Mouse (Mus musculus) heart, embryonic 14.5 days (tissue): ENCODE results near the gene Shisal1. TPM values are rescaled to one million over a fixed set of nuclear protein-coding genes. Genes with fewer than 3 reads are reported as not detected.

Source experiments
- ATAC-seq: fragments of 200-750 bp; cut with Nextera tagmentation; 2 replicates; pipeline ENCODE4 v1.8.0; 2017; ENCODE audit warnings: low read depth, moderate TSS enrichment; ENCODE audit not compliant: insufficient number of reproducible peaks, insufficient read depth, low FRiP score
- H3K27ac ChIP-seq, 2 experiments: fragments of 200-500 bp in 1 of 2; fragments of 300-500 bp in 1 of 2; sonication (generic) in 1 of 2; replicated peaks in 1 of 2; 2 replicates each; pipeline ENCODE4 v1.5.1; 2012 to 2014; ENCODE audit warnings: low read depth in 2 of 2, low read length in 2 of 2, control low read depth in 1 of 2, mild to moderate bottlenecking in 1 of 2, mixed read lengths in 1 of 2; ENCODE audit not compliant: control insufficient read depth in 1 of 2, insufficient read depth in 1 of 2
- H3K27me3 ChIP-seq: fragments of 300-500 bp; sonication (generic); 2 replicates; pipeline ENCODE4 v1.6.1; 2014; ENCODE audit warnings: mild to moderate bottlenecking, low read length, control low read depth; ENCODE audit not compliant: control insufficient read depth, insufficient read depth
- H3K36me3 ChIP-seq: fragments of 300-500 bp; sonication (generic); 2 replicates; pipeline ENCODE4 v1.6.1; 2014; ENCODE audit warnings: mild to moderate bottlenecking, control low read depth, low read length, mixed read lengths; ENCODE audit not compliant: control insufficient read depth, insufficient read depth
- H3K4me1 ChIP-seq, 2 experiments: fragments of 200-500 bp in 1 of 2; fragments of 300-500 bp in 1 of 2; sonication (generic) in 1 of 2; 2 replicates each; pipeline ENCODE4 v1.6.1; 2012 to 2014; ENCODE audit warnings: low read length in 2 of 2, control low read depth in 1 of 2, mixed read lengths in 1 of 2; ENCODE audit not compliant: control insufficient read depth in 2 of 2, insufficient read depth in 2 of 2
- H3K4me2 ChIP-seq: fragments of 300-500 bp; sonication (generic); 2 replicates; pipeline ENCODE4 v1.6.1; 2014; ENCODE audit warnings: mild to moderate bottlenecking, low read length
- H3K4me3 ChIP-seq, 2 experiments: fragments of 200-500 bp in 1 of 2; fragments of 300-500 bp in 1 of 2; sonication (generic) in 1 of 2; 2 replicates each; pipeline ENCODE4 v1.5.1; 2012 to 2014; ENCODE audit warnings: low read length in 2 of 2, mild to moderate bottlenecking in 2 of 2, control low read depth in 1 of 2, low read depth in 1 of 2, moderate library complexity in 1 of 2; ENCODE audit not compliant: control insufficient read depth in 1 of 2, insufficient read depth in 1 of 2
- H3K9ac ChIP-seq: fragments of 300-500 bp; sonication (generic); 2 replicates; pipeline ENCODE4 v1.6.1; 2014; ENCODE audit warnings: mild to moderate bottlenecking, low read length
- H3K9me3 ChIP-seq: fragments of 300-500 bp; sonication (generic); 2 replicates; pipeline ENCODE4 v1.6.1; 2016; ENCODE audit warnings: low read length, control low read depth; ENCODE audit not compliant: control insufficient read depth
- WGBS: fragments of 180-500 bp; shearing (Covaris S2); extraction: QIAGEN DNeasy Blood & Tissue Kit; methylation state at CpG from one replicate; pipeline ENCODE4 v1.1.7; 2014; 5-methylcytosine and 5-hydroxymethylcytosine counted together
- polyA plus RNA-seq: library from polyadenylated mRNA; unstranded; fragments of >200 nt; fragmentation: Nextera tagmentation; extraction: Ambion mirVana; gene quantifications from 2 replicates; pipeline ENCODE4 v1.2.1, GENCODE M21; 2014

The Shisal1 gene
- polyA plus RNA-seq, 1 experiment from 2014 or later = 0.91 TPM

DNA sequence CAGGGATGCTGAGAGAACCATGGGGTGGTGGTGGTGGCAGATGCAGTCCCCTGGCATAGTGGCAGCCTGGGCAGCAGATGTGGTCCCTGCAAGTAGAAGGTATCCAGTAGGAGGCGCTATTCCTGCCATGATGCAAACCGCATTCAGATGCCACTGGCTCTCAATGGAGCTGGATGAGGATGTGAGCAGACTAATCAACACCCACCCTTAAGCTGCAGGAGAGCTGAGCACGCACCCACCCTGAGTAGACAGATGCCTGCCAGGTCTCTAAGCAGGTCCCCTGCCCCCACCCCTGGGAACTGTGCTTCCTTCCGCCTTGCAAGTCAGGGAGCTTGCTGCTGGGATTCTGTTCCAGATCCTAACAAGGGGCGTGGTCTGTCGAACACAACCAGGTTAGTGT lies 53.6 kb downstream of the Shisal1 start:
- Histone ChIP-seq H3K9ac (no peak overlapping the region), H3K4me2 (no peak overlapping the region), H3K9me3 (0 out of 2 replicates have a peak, but pooled peaks cover under 1% of the 10 kb centered on the region), H3K4me3 (no peak overlapping the region), H3K4me1 (no peaks in the 10 kb centered on the region), H3K36me3 (no peaks in the 10 kb centered on the region), H3K27ac (no peak overlapping the region), H3K27me3 (no peaks in the 10 kb centered on the region)
- ATAC-seq = no peak
- 42% methylated on average over 6 of the region's 6 CpGs for WGBS

DNA sequence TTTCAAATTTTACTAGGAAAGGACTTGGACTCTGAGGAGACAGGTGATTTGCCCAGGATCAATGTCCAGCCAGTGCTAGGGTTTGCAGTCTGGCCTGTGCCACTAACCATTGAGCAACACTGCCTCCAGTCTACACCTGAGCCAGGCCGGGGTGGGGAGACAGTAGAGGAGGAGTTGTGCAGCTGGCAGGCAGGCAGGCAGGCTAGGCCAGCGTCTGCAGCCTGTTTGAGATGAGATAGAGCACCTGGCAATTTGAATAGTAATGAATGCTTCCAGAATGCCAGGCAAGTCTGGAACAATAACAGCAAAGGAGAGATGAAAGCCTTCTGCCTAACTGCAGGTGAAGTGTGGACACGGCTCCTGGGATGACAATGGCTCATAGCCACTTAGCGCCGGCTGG lies 54.1 kb downstream of the Shisal1 start:
- H3K9me3 ChIP-seq = peaks cover 5% of the 10 kb centered on the region; the same call in 1 of the 2 replicates
- H3K36me3 ChIP-seq = no peaks in the 10 kb centered on the region
- WGBS = 61% methylated on average over 5 of the region's 5 CpGs
- H3K27me3 ChIP-seq = no peaks in the 10 kb centered on the region
- H3K4me1 ChIP-seq = no peaks in the 10 kb centered on the region
- no peak overlapping the region for H3K27ac ChIP-seq
- H3K9ac ChIP-seq = no peak overlapping the region
- no peak overlapping the region for H3K4me3 ChIP-seq
- H3K4me2 ChIP-seq = no peak overlapping the region
- ATAC-seq = no peak

GRCm38 (mm10) chr15:84392131-84392530 lies 54.8 kb downstream of the Shisal1 start:
- no peak overlapping the region for H3K4me2 ChIP-seq
- H3K9ac ChIP-seq = no peak overlapping the region
- H3K9me3 ChIP-seq = peaks cover 11% of the 10 kb centered on the region
- no peak overlapping the region for H3K27ac ChIP-seq
- H3K27me3 ChIP-seq = no peaks in the 10 kb centered on the region
- ATAC-seq = no peak
- no peak overlapping the region for H3K4me3 ChIP-seq
- no peaks in the 10 kb centered on the region for H3K4me1 ChIP-seq
- no peaks in the 10 kb centered on the region for H3K36me3 ChIP-seq
- WGBS = 85% methylated on average over 4 of the region's 4 CpGs

DNA sequence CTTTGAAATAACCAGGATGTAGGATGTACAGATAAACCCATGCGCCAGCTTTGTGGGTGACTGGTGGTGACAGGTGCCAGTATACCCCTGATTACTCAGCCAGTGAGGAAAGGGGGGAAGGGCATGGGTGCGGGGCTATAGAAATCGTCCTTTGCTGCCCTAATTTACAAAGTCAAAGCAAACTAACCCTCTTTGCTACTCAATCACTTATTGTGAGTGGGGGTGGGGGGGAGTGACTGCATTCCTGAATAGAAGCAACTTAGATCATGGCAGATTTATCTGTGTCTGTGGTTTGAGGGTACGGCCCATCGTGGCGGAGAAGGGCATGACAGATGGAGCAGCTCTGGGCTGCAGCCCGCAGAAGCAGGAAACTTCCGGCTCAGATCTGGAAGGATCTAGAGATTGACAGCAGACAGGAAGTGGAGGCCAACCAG lies 58.2 kb downstream of the Shisal1 start:
- H3K9ac ChIP-seq = no peak overlapping the region
- H3K36me3 ChIP-seq = no peaks in the 10 kb centered on the region
- no peak overlapping the region for H3K4me3 ChIP-seq
- no peaks in the 10 kb centered on the region for H3K27me3 ChIP-seq
- H3K4me1 ChIP-seq = no peaks in the 10 kb centered on the region
- ATAC-seq = no peak
- WGBS = 81% methylated on average over 8 of the region's 8 CpGs
- no peak overlapping the region for H3K4me2 ChIP-seq
- no peak overlapping the region for H3K27ac ChIP-seq
- peaks cover 16% of the 10 kb centered on the region for H3K9me3 ChIP-seq

GRCm38 (mm10) chr15:84385995-84386565 lies 60.8 kb downstream of the Shisal1 start:
- no peaks in the 10 kb centered on the region for H3K4me1 ChIP-seq
- H3K27me3 ChIP-seq = no peaks in the 10 kb centered on the region
- H3K4me3 ChIP-seq = no peak overlapping the region
- no peak overlapping the region for H3K27ac ChIP-seq
- peaks cover 16% of the 10 kb centered on the region for H3K9me3 ChIP-seq
- no peak overlapping the region for H3K9ac ChIP-seq
- no peak for ATAC-seq
- H3K36me3 ChIP-seq = no peaks in the 10 kb centered on the region
- WGBS = 87% methylated on average over 8 of the region's 8 CpGs
- H3K4me2 ChIP-seq = no peak overlapping the region

- no peaks in the 10 kb centered on the region for H3K27me3 ChIP-seq
- peaks cover 16% of the 10 kb centered on the region for H3K9me3 ChIP-seq
- H3K27ac ChIP-seq = no peak overlapping the region
- ATAC-seq = no peak
- H3K4me1 ChIP-seq = no peaks in the 10 kb centered on the region
- no peak overlapping the region for H3K4me3 ChIP-seq
- H3K36me3 ChIP-seq = no peaks in the 10 kb centered on the region
- 87% methylated on average over 9 of the region's 9 CpGs for WGBS
- no peak overlapping the region for H3K4me2 ChIP-seq
- H3K9ac ChIP-seq = no peak overlapping the region
Measured at GRCm38 (mm10) chr15:84384066-84384465, 62.8 kb downstream of the Shisal1 start.

- H3K4me3 ChIP-seq = no peak overlapping the region
- ATAC-seq = no peak
- H3K4me1 ChIP-seq = no peaks in the 10 kb centered on the region
- no peaks in the 10 kb centered on the region for H3K27me3 ChIP-seq
- no peak overlapping the region for H3K4me2 ChIP-seq
- peaks cover 4% of the 10 kb centered on the region; the same call in 1 of the 2 replicates for H3K9me3 ChIP-seq
- WGBS = 70% methylated on average over 10 of the region's 10 CpGs
- H3K36me3 ChIP-seq = no peaks in the 10 kb centered on the region
- H3K27ac ChIP-seq = no peak overlapping the region
- H3K9ac ChIP-seq = no peak overlapping the region
Measured at GRCm38 (mm10) chr15:84380181-84380580, 66.7 kb downstream of the Shisal1 start.

GRCm38 (mm10) chr15:84378734-84379133 lies 68.2 kb downstream of the Shisal1 start:
- no peaks in the 10 kb centered on the region for H3K4me1 ChIP-seq
- no peak for ATAC-seq
- H3K9me3 ChIP-seq = peaks cover 12% of the 10 kb centered on the region
- no peak overlapping the region for H3K27ac ChIP-seq
- no peak overlapping the region for H3K4me3 ChIP-seq
- 75% methylated on average over 9 of the region's 9 CpGs for WGBS
- H3K4me2 ChIP-seq = no peak overlapping the region
- H3K27me3 ChIP-seq = no peaks in the 10 kb centered on the region
- no peaks in the 10 kb centered on the region for H3K36me3 ChIP-seq
- no peak overlapping the region for H3K9ac ChIP-seq
